9 mouse cellular contexts compared by ENCODE assay signal in genomic region chr3:58138726-58139585, GRCm38 (mm10).
DNase-seq lines count a peak whose midpoint lies in the region; ATAC-seq and TF ChIP-seq lines count a peak whose summit lies in the region.
"Had no signal": no experiment of that assay in that cellular context is flagged by ENCODE, and none has a peak within 500 bp of the region (broad histone marks: within the 10 kb centered on the region; RNA-seq: fewer than 3 reads in every experiment).

No protein-coding gene starts in this region.

- H3K4me1 ChIP-seq in midbrain, embryonic 10.5 days, result peaks cover 4% of the 10 kb centered on the region
- H3K4me1 ChIP-seq in midbrain, embryonic 16.5 days (ENCODE audit: control insufficient read depth, insufficient read depth, low read length), result no peaks in the 10 kb centered on the region
- H3K4me1 ChIP-seq in lung, adult 2 months (ENCODE audit: control insufficient read depth, insufficient read depth, low read length), result no peaks in the 10 kb centered on the region
- H3K4me1 ChIP-seq: megakaryocyte, embryonic 14.5 days had no signal

- DNase-seq in cerebellum, adult 9-10 months, result peak; percentile 10
- peak; percentile 45 for DNase-seq in midbrain, embryonic 10.5 days (ENCODE audit: low spot score)
- DNase-seq in adrenal gland, postnatal 14 days, result peak; percentile 84
- DNase-seq in gastrocnemius, postnatal 36 days, result peak; percentile 22 to 37
- peak; percentile 26 for DNase-seq in lung, adult 2 months
- peak; percentile 57 for DNase-seq in urinary bladder, postnatal 25 days (ENCODE audit: low spot score)

- no peaks in the 10 kb centered on the region for H3K36me3 ChIP-seq in midbrain, embryonic 10.5 days
- no peaks in the 10 kb centered on the region for H3K36me3 ChIP-seq in midbrain, embryonic 16.5 days (ENCODE audit: control insufficient read depth, insufficient read depth, low read length)

- no peak overlapping the region for H3K9ac ChIP-seq in midbrain, embryonic 16.5 days (ENCODE audit: low read depth, low read length)

- TF ChIP-seq CTCF in lung, adult 2 months (IDR thresholded peaks at IDR 0.05; ENCODE audit: insufficient read depth, low read length), result peak; percentile 38; the same call in 1 of the 2 replicates

- intact Hi-C loops in gastrocnemius, postnatal 36 days (cut with DNase I), result no loop called here

- H3K9me3 ChIP-seq in midbrain, embryonic 10.5 days (replicated peaks), result no peaks in the 10 kb centered on the region
- no peaks in the 10 kb centered on the region for H3K9me3 ChIP-seq in midbrain, embryonic 16.5 days (replicated peaks; ENCODE audit: control insufficient read depth, low read length, poor library complexity, severe bottlenecking)
- H3K9me3 ChIP-seq: megakaryocyte, embryonic 14.5 days had no signal

- no peak for TF ChIP-seq POLR2A in lung, adult 2 months (IDR thresholded peaks at IDR 0.05; ENCODE audit: borderline replicate concordance, extremely low read depth, low read depth, low read length)

- no peak for ATAC-seq in cerebellum, adult (ENCODE audit: insufficient number of reproducible peaks, low FRiP score, low TSS enrichment)
- ATAC-seq in midbrain, embryonic 16.5 days, result no peak

- H3K27ac ChIP-seq in midbrain, embryonic 10.5 days (replicated peaks), result no peak overlapping the region
- no peak overlapping the region for H3K27ac ChIP-seq in midbrain, embryonic 16.5 days (ENCODE audit: low read length)

- no peak overlapping the region for H3K4me2 ChIP-seq in midbrain, embryonic 16.5 days (ENCODE audit: low read length)

- H3K4me3 ChIP-seq in midbrain, embryonic 10.5 days, result no peak overlapping the region
- no peak overlapping the region for H3K4me3 ChIP-seq in midbrain, embryonic 16.5 days (ENCODE audit: low read depth, low read length)
- H3K4me3 ChIP-seq in lung, adult 2 months (replicated peaks; ENCODE audit: extremely low read depth, low read depth, low read length), result no peak overlapping the region
- H3K4me3 ChIP-seq: megakaryocyte, embryonic 14.5 days had no signal

- WGBS in midbrain, embryonic 10.5 days, result 76% methylated on average over 8 of the region's 8 CpGs
- 78% methylated on average over 8 of the region's 8 CpGs for WGBS in midbrain, embryonic 16.5 days
- WGBS in lung, adult 2 months, result 72% methylated on average over 8 of the region's 8 CpGs

- H3K27me3 ChIP-seq in midbrain, embryonic 10.5 days (ENCODE audit: low read depth, poor library complexity, severe bottlenecking), result no peaks in the 10 kb centered on the region
- no peaks in the 10 kb centered on the region for H3K27me3 ChIP-seq in midbrain, embryonic 16.5 days (ENCODE audit: control insufficient read depth, insufficient read depth, low read depth, low read length)
- H3K27me3 ChIP-seq: megakaryocyte, embryonic 14.5 days had no signal

Comparison
In these comparisons a context has a peak if more than half of its experiments do, and no peak if none do; other contexts are left out.
1. DNase-seq: peak in every context shown above with its lines; median percentile 84 in adrenal gland, postnatal 14 days; 57 in urinary bladder, postnatal 25 days; 45 in midbrain, embryonic 10.5 days; 30 in gastrocnemius, postnatal 36 days; 26 in lung, adult 2 months; 10 in cerebellum, adult 9-10 months.